Mouse (Mus musculus) embryonic facial prominence, embryonic 14.5 days (tissue): Measurements from ENCODE around the gene Cmtm3. TPM values are rescaled to one million over a fixed set of nuclear protein-coding genes. Genes with fewer than 3 reads are reported as not detected.
"Not testable (repeated sequence)": the region's sequence is repeated elsewhere in the genome, so short reads cannot be mapped to it uniquely, and the experiment has no call there.

ENCODE experiments used
- ATAC-seq: fragments of 200-750 bp; cut with Nextera tagmentation; 2 replicates; pipeline ENCODE4 v1.8.0; 2017; ENCODE audit warnings: low read depth, moderate number of reproducible peaks, moderate TSS enrichment
- DNase-seq: peaks from one replicate; pipeline ENCODE4 v3.0.0-alpha.2; 2015; ENCODE audit warnings: low spot score
- H3K27ac ChIP-seq: fragments of 300-500 bp; sonication (generic); replicated peaks from 2 replicates; pipeline ENCODE4 v1.5.1; 2014; ENCODE audit warnings: low read depth, mild to moderate bottlenecking, low read length, moderate library complexity
- H3K27me3 ChIP-seq: fragments of 300-500 bp; sonication (generic); replicated peaks from 2 replicates; pipeline ENCODE4 v1.6.1; 2014; ENCODE audit warnings: low read length; ENCODE audit not compliant: control insufficient read depth, insufficient read depth
- H3K36me3 ChIP-seq: fragments of 300-500 bp; sonication (generic); 2 replicates; pipeline ENCODE4 v1.6.1; 2014; ENCODE audit warnings: low read length, mixed read lengths; ENCODE audit not compliant: control insufficient read depth, insufficient read depth
- H3K4me1 ChIP-seq: fragments of 300-500 bp; sonication (generic); 2 replicates; pipeline ENCODE4 v1.6.1; 2014; ENCODE audit warnings: antibody characterized with exemption, low read length; ENCODE audit not compliant: control insufficient read depth, insufficient read depth
- H3K4me2 ChIP-seq: fragments of 300-500 bp; sonication (generic); 2 replicates; pipeline ENCODE4 v1.6.1; 2014; ENCODE audit warnings: low read depth, mild to moderate bottlenecking, low read length, moderate library complexity, mixed read lengths
- H3K4me3 ChIP-seq: fragments of 300-500 bp; sonication (generic); 2 replicates; pipeline ENCODE4 v1.5.1; 2014; ENCODE audit warnings: low read depth, mild to moderate bottlenecking, low read length
- H3K9ac ChIP-seq: fragments of 300-500 bp; sonication (generic); 2 replicates; pipeline ENCODE4 v1.6.1; 2014; ENCODE audit warnings: low read depth, mild to moderate bottlenecking, low read length, moderate library complexity, mixed read lengths
- H3K9me3 ChIP-seq: fragments of 300-500 bp; sonication (generic); 2 replicates; pipeline ENCODE4 v1.6.1; 2016; ENCODE audit warnings: low read length; ENCODE audit not compliant: control insufficient read depth
- WGBS: fragments of 180-500 bp; shearing (Covaris S2); extraction: QIAGEN DNeasy Blood & Tissue Kit; methylation state at CpG from one replicate; pipeline ENCODE4 v1.1.7; 2014; 5-methylcytosine and 5-hydroxymethylcytosine counted together
- polyA plus RNA-seq: library from polyadenylated mRNA; unstranded; fragments of >200 nt; fragmentation: Nextera tagmentation; extraction: Ambion mirVana; gene quantifications from 2 replicates; pipeline ENCODE4 v1.2.1, GENCODE M21; 2014

The Cmtm3 gene
- polyA plus RNA-seq, 1 experiment from 2014 or later: 168 TPM

GRCm38 (mm10) chr8:104312023-104312422 lies 27.2 kb upstream of the Cmtm3 start:
- H3K4me3 ChIP-seq, DNase-seq, H3K4me2 ChIP-seq, H3K4me1 ChIP-seq, ATAC-seq, H3K9ac ChIP-seq, H3K36me3 ChIP-seq, H3K27me3 ChIP-seq, H3K27ac ChIP-seq, H3K9me3 ChIP-seq: not testable (repeated sequence)
- 86% methylated on average over 3 of the region's 3 CpGs for whole genome bisulfite sequencing

DNA sequence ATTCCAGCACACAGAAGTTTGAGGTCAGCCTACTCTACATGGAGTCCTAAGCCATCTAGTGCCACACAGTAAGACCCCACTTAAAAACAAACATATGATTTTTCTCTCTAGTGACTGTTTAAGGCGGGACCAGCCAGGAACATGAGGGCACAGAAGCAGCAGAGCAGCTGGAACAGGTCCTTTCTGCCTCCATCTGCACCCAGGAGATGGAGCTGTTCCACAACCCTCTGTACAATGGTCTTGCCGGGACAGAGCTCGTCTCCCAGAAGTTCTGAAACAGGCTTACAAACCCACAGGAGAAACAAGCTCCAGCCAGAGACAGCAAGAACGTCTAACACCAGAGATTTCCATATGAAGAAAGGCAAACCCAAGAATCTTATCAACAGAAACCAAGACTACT lies 25.9 kb upstream of the Cmtm3 start:
- no peaks in the 10 kb centered on the region for H3K9me3 ChIP-seq
- H3K27me3 ChIP-seq: no peaks in the 10 kb centered on the region
- no peak overlapping the region for H3K4me3 ChIP-seq
- no peak for DNase-seq
- no peak overlapping the region for H3K27ac ChIP-seq
- no peaks in the 10 kb centered on the region for H3K4me1 ChIP-seq
- ATAC-seq: no peak
- no peak overlapping the region for H3K9ac ChIP-seq
- 70% methylated on average over 4 of the region's 4 CpGs for WGBS
- no peak overlapping the region for H3K4me2 ChIP-seq
- no peaks in the 10 kb centered on the region for H3K36me3 ChIP-seq

GRCm38 (mm10) chr8:104321267-104321666 lies 17.9 kb upstream of the Cmtm3 start, which contains the start of gene Gm11020:
Gm11020 (plus strand) TSS chr8:104321567.
- H3K4me3 ChIP-seq, H3K9ac ChIP-seq, H3K9me3 ChIP-seq, H3K4me1 ChIP-seq, H3K4me2 ChIP-seq, ATAC-seq, H3K27ac ChIP-seq, DNase-seq, H3K36me3 ChIP-seq, H3K27me3 ChIP-seq: not testable (repeated sequence)
- WGBS: 84% methylated on average over 8 of the region's 11 CpGs

GRCm38 (mm10) chr8:104321930-104322329 lies 17.3 kb upstream of the Cmtm3 start, which contains the start of gene Cmtm2b:
Cmtm2b (plus strand) TSS chr8:104322230.
- H3K4me1 ChIP-seq, H3K36me3 ChIP-seq, H3K27me3 ChIP-seq, H3K4me2 ChIP-seq, H3K9me3 ChIP-seq, H3K4me3 ChIP-seq, H3K9ac ChIP-seq, ATAC-seq, DNase-seq, H3K27ac ChIP-seq: not testable (repeated sequence)
- WGBS: 82% methylated on average over 12 of the region's 12 CpGs

DNA sequence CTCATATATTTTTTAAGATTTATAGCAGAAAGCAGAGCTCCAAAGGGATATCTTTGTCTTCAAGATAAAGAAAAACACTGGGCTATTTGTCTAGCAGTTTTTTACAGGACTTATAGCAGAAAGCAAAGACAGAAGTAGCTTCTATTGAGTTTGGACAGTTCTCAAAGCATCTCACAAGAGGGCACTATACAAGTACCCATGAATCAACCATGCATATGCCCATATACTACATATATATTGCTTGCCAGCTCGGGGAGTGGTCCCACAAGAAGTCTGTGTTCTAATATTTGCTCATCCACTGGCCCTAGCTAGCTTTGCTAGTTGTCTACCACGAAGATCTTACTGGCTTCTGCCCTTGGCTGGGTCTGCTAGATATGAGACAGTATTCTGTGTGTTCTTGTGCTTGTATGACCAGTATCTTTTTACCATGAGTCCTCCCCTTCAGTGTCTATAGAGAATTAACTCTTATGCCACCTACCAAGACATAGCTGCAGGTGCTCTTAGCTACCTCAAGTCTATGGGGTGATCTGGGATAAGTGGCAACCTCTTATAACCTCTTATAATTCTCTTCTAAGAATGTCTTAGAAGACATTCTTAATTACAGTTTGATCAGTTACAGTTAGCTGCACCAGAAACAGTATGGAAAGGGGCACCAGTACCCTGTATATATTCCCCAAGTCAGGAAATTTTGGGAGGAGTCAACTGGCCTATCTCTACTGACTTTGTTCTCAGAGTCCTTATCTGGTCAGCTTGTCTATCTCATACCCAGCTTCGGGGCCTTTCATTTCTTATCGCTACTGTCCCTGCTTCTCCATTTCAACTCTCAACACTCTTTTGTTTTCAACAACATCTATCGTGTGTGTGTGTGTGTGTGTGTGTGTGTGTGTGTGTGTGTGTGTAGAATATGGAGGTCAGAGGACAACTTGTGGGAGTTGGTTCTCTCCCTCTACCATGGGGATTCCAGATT lies 6.3 kb upstream of the Cmtm3 start:
- no peaks in the 10 kb centered on the region for H3K27me3 ChIP-seq
- no peak overlapping the region for H3K9ac ChIP-seq
- no peaks in the 10 kb centered on the region for H3K4me1 ChIP-seq
- H3K27ac ChIP-seq: no peak overlapping the region
- 78% methylated on average over 5 of the region's 5 CpGs for WGBS
- DNase-seq (no peak), ATAC-seq (no peak)
- H3K9me3 ChIP-seq: no peaks in the 10 kb centered on the region
- H3K4me2 ChIP-seq: no peak overlapping the region
- no peak overlapping the region for H3K4me3 ChIP-seq
- H3K36me3 ChIP-seq: no peaks in the 10 kb centered on the region

GRCm38 (mm10) chr8:104333786-104334185 lies 5.4 kb upstream of the Cmtm3 start:
- ATAC-seq (no peak), DNase-seq (no peak)
- no peak overlapping the region for H3K27ac ChIP-seq
- no peaks in the 10 kb centered on the region for H3K36me3 ChIP-seq
- H3K9me3 ChIP-seq: no peaks in the 10 kb centered on the region
- H3K9ac ChIP-seq: no peak overlapping the region
- H3K4me1 ChIP-seq: no peaks in the 10 kb centered on the region
- WGBS: 62% methylated on average over 5 of the region's 5 CpGs
- H3K27me3 ChIP-seq: no peaks in the 10 kb centered on the region
- H3K4me2 ChIP-seq: no peak overlapping the region
- no peak overlapping the region for H3K4me3 ChIP-seq

DNA sequence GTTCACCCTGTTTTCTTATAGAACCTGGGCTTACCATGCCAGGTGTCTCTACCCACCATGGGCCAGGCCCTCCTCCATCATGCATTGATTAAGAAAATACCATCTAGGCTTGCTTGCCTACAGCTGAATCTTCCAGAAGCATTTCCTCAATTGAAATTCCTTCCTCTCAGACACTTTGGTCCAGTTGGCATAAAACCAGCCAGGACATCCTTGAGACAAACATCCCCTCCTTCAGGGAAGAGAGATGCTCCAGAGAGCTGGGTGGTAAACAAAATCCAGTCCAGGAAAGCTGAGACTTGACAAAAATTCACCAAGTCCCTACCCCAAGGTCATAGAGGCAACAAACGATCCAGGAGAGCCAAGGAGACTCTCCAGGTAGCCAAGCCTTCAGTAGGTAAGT lies 5.0 kb upstream of the Cmtm3 start:
- Histone ChIP-seq H3K4me1 (peaks cover under 1% of the 10 kb centered on the region; the same call in 1 of the 2 replicates), H3K36me3 (no peaks in the 10 kb centered on the region), H3K27ac (no peak overlapping the region), H3K9me3 (no peaks in the 10 kb centered on the region), H3K4me2 (no peak overlapping the region), H3K4me3 (no peak overlapping the region), H3K27me3 (no peaks in the 10 kb centered on the region), H3K9ac (no peak overlapping the region)
- no peak for DNase-seq
- ATAC-seq: no peak
- 67% methylated on average over 1 of the region's 1 CpGs for WGBS

DNA sequence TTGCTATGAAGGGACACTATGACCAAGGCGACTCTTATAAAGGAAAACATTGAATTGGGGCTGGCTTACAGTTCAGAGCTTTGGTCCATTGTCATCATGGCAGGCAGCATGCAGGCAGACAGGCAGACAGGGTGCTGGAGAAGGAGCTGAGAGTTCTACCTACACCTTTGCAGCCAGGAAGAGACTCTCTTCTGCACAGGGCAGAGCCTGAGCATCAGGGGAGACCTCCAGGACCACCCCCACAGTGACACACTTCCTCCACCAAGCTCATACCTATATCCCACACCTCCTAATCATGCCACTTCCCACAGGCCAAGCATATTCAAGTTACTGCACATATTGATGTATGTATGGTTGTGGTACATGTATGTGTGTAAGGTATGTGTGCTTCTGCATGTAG lies 2.4 kb upstream of the Cmtm3 start:
- no peaks in the 10 kb centered on the region for H3K9me3 ChIP-seq
- DNase-seq (no peak), ATAC-seq (no peak)
- no peak overlapping the region for H3K4me3 ChIP-seq
- H3K27ac ChIP-seq: no peak overlapping the region
- 91% methylated on average over 1 of the region's 1 CpGs for WGBS
- H3K4me1 ChIP-seq: peaks cover 10% of the 10 kb centered on the region; the same call in 1 of the 2 replicates
- H3K4me2 ChIP-seq: no peak overlapping the region
- H3K27me3 ChIP-seq: no peaks in the 10 kb centered on the region
- no peak overlapping the region for H3K9ac ChIP-seq
- no peaks in the 10 kb centered on the region for H3K36me3 ChIP-seq

DNA sequence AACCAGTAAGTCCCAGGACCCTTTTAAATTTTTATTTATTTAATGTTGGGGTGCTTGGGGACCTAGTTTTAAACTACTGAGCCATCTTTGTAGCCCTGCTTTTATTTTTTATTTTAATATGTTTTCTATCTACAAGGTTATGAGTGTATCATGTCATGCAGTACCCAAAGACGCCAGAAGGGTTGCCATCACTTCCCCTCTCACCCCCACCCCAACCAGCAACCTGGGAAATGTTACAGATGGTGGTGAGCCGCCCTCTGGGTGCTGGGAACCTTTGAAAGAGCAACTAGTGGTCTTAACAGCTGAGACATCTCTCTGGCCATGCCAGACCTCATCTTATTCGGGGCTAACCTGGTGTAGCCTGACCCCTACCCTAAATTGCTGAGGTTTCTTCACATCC lies 1.3 kb upstream of the Cmtm3 start:
- DNase-seq (no peak), ATAC-seq (no peak)
- no peak overlapping the region for H3K4me3 ChIP-seq
- no peaks in the 10 kb centered on the region for H3K27me3 ChIP-seq
- H3K9ac ChIP-seq: no peak overlapping the region
- peaks cover 11% of the 10 kb centered on the region; the same call in 1 of the 2 replicates for H3K4me1 ChIP-seq
- no peak overlapping the region for H3K27ac ChIP-seq
- H3K4me2 ChIP-seq: no peak overlapping the region
- 52% methylated on average over 3 of the region's 3 CpGs for WGBS
- H3K36me3 ChIP-seq: no peaks in the 10 kb centered on the region
- H3K9me3 ChIP-seq: no peaks in the 10 kb centered on the region
